Comparison of ENCODE assay signal across 20 mouse cellular contexts in the genomic region with DNA sequence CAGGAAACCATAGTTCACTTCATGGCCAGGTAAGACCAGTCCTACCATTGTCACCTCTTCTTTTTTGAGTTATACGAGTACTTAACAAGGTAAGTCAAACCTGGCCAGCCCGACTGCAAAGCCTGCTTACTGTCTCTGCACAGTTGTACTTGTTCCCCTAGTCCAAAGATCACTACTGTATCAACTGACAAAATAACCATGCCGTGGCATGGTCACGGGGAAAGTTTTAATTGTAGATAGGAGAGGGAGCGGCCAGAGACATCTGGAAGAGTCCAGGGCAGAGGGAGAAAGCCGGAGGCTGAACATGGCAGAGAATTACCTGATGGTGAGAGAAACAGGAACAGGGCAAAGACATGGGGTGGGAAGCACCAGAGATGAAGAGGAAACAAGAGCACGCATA. TPM values are rescaled to one million over a fixed set of nuclear protein-coding genes. Genes with fewer than 3 reads are reported as not detected.
"Had no signal": no experiment of that assay in that cellular context is flagged by ENCODE, and none has a peak within 500 bp of the region (broad histone marks: within the 10 kb centered on the region; RNA-seq: fewer than 3 reads in every experiment).

No protein-coding gene starts in this region.

- ATAC-seq: lung, postnatal 0 days; midbrain, embryonic 13.5 days; midbrain, embryonic 15.5 days had no signal

- H3K9ac ChIP-seq: lung, embryonic 15.5 days; midbrain, embryonic 13.5 days; midbrain, embryonic 15.5 days; neural tube, embryonic 12.5 days; stomach, embryonic 15.5 days had no signal

- H3K27ac ChIP-seq: lung, embryonic 15.5 days; macrophage; midbrain, embryonic 13.5 days; midbrain, embryonic 15.5 days; neural tube, embryonic 12.5 days; stomach, embryonic 15.5 days; stomach, postnatal 0 days had no signal

- H3K4me1 ChIP-seq: megakaryocyte, embryonic 14.5 days; midbrain, embryonic 15.5 days; neural tube, embryonic 12.5 days had no signal

- H3K9me3 ChIP-seq: lung, embryonic 15.5 days; midbrain, embryonic 13.5 days; midbrain, embryonic 15.5 days; neural tube, embryonic 12.5 days; stomach, embryonic 15.5 days had no signal

- DNase-seq: lung, adult 2 months; lung, postnatal 14 days; lung, postnatal 36 days; right cerebral cortex, postnatal 14 days; thymus, adult 2 months; thymus, postnatal 25 days; thymus, postnatal 4 days had no signal

- H3K36me3 ChIP-seq: lung, embryonic 15.5 days; midbrain, embryonic 13.5 days; midbrain, embryonic 15.5 days; neural tube, embryonic 12.5 days; stomach, embryonic 15.5 days had no signal

- H3K4me3 ChIP-seq: lung, embryonic 15.5 days; megakaryocyte, embryonic 14.5 days; midbrain, embryonic 13.5 days; midbrain, embryonic 15.5 days; neural tube, embryonic 12.5 days; stomach, embryonic 15.5 days had no signal

- H3K4me2 ChIP-seq: lung, embryonic 15.5 days; midbrain, embryonic 11.5 days; midbrain, embryonic 13.5 days; midbrain, embryonic 15.5 days; neural tube, embryonic 12.5 days; stomach, embryonic 15.5 days had no signal

- H3K27me3 ChIP-seq: lung, embryonic 15.5 days; megakaryocyte, embryonic 14.5 days; midbrain, embryonic 13.5 days; midbrain, embryonic 15.5 days; neural tube, embryonic 12.5 days; stomach, embryonic 15.5 days had no signal

RNA-seq across cellular contexts. Expression of a gene that starts 46.9 kb away (rescaled TPM):
- total RNA-seq: megakaryocyte progenitor cell, adult 5-6 weeks; monocyte, adult 5-6 weeks; neutrophil, adult 5-6 weeks had no signal
- polyA plus RNA-seq: macrophage had no signal
